Mouse (Mus musculus) cortical plate, adult 2 months (tissue): Measurements from ENCODE around the gene Gps2.

Experiments used
- CTCF ChIP-seq: fragments of 200-500 bp; IDR thresholded peaks from 2 replicates; pipeline ENCODE4 v1.5.1; 2011; ENCODE audit warnings: mild to moderate bottlenecking, control low read depth, low read length; ENCODE audit not compliant: insufficient read depth; ENCODE audit errors: extremely low read depth
- POLR2A ChIP-seq: fragments of 200-500 bp; IDR thresholded peaks from 2 replicates; pipeline ENCODE4 v1.6.1; 2011; ENCODE audit warnings: mild to moderate bottlenecking, low read length, control low read depth; ENCODE audit not compliant: insufficient read depth; ENCODE audit errors: extremely low read depth

DNA sequence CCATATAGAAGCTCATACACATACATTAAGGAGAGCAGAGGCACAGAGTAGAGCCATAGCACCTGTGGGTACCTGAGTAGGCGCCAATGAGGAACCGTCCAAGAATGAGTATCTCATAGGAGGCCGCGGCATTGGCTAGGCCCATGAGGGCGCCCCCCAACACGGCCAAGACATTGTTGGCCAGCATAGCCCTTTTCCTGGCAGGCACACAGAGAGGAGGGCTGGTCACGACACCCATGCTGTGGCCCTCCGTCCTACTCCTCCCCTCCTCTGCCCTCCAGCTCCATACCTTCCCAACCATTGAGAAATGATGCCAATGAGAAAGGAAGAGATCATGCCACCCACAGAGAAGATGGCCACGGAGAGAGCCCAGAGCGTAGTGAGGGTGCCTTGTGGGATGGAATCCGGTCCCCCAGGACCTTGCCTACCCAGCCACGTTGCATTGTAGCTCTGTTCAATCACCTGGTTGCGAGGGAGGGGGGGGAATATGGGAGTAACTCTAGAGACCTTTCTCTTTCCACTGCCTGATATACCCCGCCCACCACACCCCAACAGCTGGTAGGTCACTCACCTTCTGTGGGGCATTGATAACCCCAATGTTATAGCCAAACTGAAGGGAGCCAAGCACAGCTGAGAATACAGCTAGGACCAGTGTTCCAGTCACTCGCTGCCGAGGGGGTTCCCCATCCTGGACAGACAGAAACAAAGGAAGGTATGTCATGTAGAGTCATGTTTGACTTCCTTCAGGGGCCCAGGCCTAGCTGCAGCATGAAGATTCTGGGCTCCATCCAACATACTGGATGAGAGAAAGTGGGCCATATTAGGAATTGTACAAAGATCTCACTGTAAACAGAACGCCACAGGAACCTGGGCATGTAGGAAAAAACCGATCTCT is 32.6 kb downstream of the Gps2 start:
- TF ChIP-seq POLR2A = no peak
- no peak for TF ChIP-seq CTCF
